Mouse (Mus musculus) cortical plate, adult 2 months (tissue): ENCODE measurements around the gene Kcnk13.

Experiments used
- CTCF ChIP-seq: fragments of 200-500 bp; IDR thresholded peaks from 2 replicates; pipeline ENCODE4 v1.5.1; 2011; ENCODE audit warnings: mild to moderate bottlenecking, control low read depth, low read length; ENCODE audit not compliant: insufficient read depth; ENCODE audit errors: extremely low read depth
- POLR2A ChIP-seq: fragments of 200-500 bp; IDR thresholded peaks from 2 replicates; pipeline ENCODE4 v1.6.1; 2011; ENCODE audit warnings: mild to moderate bottlenecking, low read length, control low read depth; ENCODE audit not compliant: insufficient read depth; ENCODE audit errors: extremely low read depth

- TF ChIP-seq POLR2A = no peak
- no peak for TF ChIP-seq CTCF
These were observed 29.0 kb downstream of the Kcnk13 start for GRCm38 (mm10) chr12:99993146-99993890.
